Mouse (Mus musculus) frontal cortex, postnatal 14 days (tissue): ENCODE data around the gene Pitpnm2.

ENCODE experiments used
- DNase-seq, 2 experiments: peaks; one replicate each; pipeline ENCODE4 v3.0.0; 2022; ENCODE audit warnings: low spot score in 2 of 2

The Pitpnm2 gene

DNA sequence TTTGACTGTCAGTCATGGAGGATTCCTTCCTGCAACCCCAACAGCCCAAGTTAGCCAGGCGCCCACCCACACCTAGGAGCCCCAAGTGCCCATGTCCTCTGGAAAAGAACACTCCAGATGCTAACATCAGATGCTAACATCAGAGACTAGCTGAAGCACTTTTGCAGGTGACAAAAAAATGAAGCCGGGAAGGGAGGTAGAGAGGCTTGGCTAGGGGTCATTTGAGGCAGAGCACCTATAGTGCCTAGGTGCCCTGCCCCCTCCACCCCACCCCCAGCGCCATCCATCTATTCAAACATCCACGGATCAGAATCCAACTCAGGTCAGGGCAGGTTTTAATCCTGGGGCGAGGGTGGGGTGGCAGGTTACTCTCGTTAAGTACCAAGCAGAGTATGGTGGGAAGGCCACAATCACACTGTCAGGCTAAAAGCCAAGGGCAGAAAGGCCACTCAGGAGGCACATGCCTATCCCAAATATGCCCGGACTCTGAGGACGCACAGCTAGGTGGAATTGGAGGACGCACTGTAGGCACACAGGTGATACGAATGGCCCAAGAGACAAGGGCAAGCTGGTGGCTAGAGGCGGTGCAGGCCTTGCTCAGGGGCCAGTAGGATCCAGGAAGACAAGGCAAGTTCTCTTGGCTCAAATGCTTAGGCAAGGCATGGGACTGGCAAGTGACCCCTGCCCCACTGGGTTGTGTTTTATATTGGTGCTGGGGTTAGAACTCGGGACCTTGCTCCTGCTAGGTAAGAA is 155.5 kb downstream of the Pitpnm2 start:
- DNase-seq, result no peak

DNA sequence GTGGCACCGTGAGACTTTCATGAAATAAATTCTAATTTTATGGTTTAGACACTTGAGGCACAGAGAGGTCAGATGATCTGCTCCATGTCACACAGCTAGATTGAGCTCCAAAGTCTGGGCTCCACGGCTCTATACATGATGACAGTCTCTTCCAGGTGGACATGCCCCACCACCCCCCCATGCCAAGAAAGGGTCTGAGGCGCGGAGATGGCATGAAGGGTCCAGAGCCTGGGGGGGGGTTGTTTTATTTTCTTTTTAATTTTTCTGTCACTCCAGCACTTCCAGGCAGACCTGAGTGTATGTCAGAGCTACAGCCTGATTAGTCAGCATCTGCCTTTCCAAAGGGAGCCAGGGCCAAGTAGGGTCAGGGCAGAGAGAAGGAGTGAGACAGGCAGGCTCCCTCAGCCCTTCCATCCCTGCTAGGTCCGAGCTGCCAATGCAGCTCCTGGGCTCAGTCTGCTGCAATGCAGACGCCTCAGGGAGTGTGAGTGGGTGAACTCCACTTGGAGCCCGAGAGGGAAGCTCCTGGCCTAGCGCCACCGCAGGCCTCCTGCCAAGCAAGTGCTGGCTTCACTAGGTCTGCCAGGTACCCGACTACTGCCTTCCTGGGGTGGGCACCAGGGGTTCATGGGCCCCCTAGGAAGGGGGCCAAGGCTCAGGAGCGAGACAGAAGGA is 156.3 kb downstream of the Pitpnm2 start:
- peak; percentile 68 to 73 for DNase-seq

DNA sequence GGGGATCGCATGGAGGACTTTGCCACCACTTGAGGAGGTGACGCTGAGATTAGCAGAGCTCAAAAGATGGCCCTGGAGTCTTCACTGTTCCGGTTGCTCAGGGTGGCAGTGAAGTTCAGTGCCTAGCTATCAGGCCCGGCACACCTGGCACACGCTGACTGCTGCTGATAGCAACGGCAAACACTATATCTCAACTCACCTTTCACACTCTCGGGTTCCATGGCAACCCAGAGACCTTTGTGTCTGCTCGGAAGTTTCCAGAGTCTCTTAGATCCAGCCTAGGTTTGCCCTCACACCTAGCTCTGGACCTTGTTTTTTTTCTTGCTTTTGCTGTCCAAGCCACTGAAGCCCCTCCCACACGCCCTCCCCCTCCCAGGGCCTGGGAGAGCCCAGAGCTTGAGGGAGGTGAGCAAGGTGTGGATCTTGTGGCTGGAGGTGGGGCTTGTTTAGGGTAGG is 157.6 kb downstream of the Pitpnm2 start:
- DNase-seq, result no peak

DNA sequence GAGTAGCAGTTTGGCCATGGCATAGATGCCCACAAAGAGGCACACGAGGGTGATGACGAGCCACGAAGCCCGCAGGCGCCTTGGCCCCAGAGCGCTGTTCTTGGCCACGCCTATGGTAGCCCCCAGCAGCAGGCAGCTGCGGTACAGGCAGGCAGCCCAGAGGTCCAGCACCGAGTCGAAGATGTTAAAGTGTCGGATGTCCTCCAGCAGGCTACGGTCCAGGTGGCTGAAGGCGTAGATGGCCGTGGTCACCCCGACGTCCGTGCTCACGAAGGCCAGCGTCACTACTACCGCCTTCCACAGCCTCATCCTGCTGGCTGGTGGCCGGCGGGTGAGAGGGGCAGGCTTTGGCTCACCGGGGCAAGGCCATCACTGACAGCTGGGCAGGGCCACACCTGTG is 159.7 kb downstream of the Pitpnm2 start:
- no peak for DNase-seq

DNA sequence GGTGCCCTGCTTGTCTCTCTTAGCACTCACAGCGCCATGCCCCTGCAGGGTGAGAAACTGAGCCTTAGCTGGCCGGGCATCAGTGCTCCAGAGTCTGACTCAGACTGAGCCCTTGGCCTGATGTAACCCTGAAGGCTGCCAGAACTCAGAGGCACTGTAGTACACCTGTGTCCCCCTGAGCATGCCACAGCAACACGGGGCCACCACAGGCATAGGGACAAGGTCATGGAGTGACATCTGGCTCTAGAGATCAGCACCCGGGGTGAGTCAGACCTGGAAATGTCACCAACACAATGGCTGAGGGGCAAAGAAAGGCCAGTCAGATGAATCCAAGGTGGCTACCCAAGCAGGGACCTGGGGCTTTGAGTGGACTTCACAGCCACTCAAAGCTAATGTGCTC is 162.7 kb downstream of the Pitpnm2 start:
- DNase-seq, result no peak

DNA sequence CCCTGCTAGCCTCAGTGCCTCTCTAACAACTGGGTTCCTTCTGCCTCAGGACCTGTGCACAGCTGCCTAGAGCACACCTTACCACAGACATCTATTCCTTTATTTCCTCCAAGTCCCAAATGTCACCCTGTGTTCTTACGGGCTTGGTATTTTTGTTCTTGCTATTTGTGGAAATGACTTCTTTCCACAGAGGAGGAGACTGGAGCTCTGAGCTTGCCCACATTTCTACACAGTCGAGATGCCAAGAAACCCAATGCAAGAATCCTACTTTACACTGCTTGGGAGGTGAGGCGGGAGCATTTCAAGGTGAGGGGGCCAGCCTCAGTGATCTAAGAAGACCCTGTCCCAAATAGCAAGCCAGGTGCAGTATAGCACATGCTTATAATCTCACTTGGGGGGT is 164.0 kb downstream of the Pitpnm2 start:
- DNase-seq, result no peak

DNA sequence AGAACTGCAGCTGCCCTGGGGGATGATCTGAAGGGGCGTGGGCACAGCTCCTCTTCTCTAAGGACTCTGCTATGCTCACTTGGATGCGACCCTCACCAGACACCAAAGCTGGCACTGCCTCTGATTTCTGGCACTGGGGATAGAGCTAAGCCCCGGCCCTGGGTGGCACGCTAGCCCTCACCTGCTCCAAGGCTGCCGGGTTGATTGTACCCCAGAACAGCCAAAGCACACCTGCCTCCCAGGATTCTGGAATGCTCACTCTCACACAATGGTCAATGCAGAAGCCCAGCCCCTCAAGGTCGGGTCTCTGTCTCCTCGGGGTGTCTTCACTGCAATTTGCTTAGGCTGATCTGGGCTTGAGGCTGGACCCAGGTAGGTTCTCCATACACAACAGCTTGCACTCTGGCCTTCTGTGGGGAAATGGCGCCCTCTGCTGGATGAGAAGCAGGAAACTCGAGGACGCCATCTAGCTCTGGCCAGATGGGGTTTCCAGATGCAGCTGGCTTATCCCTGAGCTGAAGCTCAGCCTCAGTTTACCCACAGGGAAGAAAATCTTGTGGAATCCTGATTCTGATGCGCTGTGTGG is 164.9 kb downstream of the Pitpnm2 start:
- DNase-seq, result peak; percentile 66 to 77

DNA sequence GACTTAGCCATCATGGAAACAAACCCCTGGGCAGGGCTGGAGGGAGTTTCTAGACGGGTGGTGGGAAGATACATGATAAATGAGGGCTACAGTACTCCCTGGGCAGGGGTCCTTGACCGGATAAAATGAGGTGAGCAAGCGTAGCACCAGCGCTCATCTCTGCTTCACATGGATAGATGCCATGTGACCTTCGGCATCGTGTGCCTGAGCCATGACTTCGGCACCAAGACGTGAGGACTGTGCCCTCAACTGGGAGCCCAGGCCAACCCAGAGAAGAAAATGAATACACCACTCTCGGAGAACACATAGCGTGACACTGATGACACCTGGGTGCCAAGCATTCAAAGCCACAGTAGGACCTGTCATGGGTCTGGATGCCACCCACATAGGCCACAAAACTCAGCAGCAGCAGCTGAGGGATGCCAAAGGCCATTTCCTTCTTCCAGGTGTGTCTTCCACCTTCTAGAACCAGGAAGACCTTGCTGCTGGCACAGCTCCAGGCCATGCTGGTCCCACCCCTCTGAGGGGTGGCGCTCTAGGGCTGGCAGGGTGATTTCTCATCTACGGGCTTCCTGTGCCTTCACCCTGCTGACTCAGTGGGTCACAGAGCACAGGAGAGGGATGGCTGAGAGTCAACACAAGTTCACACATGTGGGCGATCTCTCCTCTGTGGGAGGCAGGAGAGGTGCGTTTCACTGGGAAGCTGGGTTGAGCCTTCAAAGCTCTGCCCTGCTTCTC is 165.5 kb downstream of the Pitpnm2 start:
- no peak for DNase-seq

DNA sequence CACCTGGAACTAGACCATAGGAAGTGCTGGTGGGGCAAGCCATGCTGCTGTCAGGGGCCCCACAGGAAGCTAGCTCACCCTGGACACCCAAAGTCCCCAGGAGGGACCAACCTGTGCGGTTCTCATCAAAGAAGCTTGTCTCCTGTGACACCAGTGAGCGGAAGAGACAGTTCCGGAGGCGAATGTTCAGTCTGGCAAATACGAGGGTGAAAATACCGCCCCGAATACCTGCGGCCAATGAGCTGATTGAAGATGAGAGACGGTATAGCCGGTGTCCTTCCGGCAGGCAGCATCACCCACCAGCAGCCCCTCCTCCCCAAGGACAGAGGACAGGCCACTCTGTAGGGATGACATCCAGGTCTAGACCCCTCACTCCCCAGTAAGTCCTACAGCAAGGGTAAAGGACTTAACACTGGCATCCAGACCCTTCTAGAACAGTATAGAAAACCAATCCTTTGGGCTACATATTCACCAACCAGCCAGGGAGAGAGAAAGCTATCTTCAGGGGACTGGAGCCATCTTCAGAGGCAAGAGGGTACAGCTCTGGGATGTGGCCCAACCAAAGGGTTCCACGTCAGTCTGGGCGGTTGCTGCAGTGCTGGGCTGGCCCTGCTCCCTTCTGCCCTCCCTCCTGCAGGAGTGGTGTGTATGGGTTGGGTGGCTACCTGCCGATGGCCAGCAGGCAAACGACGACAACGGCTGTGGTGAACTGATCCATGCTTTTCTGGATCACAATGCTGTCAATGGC is 166.4 kb downstream of the Pitpnm2 start:
- DNase-seq, result no peak

DNA sequence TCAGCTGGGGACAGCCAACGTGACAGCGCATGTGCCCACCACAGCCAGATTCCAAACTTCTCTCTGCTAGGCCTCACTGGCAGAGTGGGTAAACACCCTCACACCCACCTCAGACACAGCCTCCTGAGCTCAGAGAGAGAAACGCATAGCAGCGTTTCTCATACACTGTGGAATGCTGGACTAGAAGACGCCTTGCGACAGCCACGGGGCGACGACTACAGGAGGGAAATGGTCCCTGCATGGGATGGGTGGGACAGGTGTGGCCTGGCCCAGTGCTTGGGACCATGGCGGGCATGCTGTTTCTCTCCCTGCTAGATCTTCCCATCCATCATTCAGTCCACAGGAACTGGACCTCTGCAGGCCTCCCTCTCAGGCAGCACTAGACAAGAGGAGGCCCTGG is 167.1 kb downstream of the Pitpnm2 start:
- no peak for DNase-seq

DNA sequence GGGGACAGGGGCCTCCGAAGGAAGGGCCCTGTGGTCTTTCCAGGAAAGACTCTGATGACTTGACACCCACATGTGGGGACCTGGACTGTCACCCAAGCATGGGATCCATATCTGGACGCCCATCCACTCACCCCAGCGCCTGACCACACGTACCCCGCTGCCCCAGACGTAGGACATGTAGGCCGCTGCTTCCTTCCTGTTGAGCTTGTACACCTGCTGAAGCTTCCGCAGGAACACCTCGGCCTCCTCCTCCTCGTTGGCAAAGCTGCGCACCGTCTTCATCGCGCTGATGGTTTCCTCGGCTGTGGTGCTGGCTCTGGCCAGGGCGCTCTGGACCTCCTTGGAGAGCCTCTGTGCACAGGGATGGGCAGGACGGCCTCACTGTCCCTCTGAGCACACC is 169.7 kb downstream of the Pitpnm2 start:
- DNase-seq, result no peak

DNA sequence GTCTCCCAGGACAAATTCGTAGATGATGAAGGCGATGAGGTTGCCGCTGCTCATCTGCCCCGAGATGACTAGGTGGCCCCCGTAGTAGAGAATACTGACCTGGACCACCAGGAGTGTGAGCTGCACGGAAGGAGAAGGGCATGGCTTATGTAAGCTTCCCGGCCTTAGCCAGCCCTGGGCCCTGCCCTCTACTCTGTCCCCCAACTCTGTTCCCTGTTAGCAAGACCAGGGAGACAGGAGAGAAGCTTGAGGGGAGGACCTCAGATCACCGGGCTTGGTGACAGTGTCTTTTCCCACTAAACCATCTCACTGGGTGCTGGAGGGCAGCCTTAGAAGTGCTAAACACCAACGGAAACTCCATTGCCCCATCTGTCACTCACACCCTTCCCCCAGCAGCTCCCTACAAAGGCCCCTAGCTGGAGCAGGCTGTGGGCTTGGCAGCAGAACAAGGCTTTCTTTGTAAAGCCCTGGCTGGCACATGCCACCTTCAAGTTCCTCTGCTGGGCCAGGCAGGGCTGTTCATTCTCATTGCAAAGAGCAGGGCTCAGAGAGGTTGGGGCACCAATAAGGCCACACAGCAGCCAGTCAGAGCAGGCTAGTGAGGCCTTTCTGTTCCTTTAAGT is 170.7 kb downstream of the Pitpnm2 start:
- DNase-seq, result peak; percentile 41 to 77

DNA sequence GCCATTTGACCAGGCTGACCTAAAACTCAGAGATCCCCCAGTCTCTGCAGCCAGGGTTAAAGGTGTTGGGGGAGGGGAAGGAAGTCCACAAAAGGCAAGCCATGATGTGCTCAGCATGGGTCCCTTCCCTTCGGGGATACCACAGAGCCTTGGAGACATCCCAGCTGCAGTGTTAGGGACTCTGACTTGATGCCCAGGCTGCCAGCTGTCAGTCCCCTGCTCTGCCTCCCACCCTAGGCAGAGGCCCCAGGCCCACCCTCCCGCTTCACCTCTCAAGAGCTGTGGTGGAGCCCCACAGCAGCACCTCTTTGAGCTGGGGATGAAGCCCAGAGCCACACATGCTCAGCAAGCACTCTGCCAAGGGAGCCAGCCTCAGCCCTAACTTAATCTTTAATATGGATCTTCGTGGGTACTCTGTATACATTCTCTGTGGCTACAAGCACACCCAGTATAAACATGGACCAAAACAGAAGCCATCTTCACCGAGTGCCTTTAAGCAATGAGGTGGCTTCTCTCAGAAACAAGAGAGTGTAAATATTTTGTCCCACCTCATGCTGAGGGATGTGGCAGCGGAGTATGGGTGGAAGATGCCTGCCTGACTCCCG is 171.6 kb downstream of the Pitpnm2 start:
- no peak for DNase-seq

DNA sequence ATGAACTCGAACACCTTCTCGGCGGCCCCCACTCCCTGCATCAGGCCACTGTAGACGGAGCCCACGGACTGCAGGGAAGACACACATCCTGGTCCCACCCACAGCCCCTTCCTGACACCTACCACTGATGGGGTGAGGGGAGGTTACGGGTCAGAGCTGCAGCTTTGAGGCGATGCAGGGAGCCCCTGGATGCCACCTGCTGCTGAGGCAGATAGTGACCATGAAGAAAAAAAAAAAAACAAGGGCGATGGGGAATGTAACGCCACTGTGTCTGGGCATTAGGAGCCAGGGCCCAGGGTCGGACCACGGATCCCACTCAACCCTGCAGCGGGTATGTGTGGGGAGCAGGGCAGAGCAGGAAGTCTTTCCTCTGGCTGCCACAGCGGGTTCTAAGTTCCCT is 172.3 kb downstream of the Pitpnm2 start:
- DNase-seq, result no peak

DNA sequence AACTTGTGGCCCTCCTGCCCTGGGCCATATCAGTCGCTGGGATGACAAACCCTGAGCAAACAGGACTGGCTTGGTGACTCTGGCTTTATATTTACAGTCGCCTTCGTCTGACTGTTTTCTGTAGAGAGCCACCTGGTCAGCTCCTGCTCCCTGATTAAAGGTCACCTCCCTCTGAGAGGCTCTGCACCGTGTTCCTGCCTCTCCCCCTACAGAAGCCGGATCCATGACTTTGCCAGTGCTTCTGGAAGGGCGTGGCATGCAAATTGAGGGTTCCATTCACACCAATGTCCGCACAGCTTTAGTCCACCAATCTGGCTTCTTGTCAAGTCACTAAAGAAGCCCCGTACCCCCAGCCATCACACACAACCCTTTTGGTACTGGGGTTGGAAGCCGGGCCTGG is 173.0 kb downstream of the Pitpnm2 start:
- no peak for DNase-seq

DNA sequence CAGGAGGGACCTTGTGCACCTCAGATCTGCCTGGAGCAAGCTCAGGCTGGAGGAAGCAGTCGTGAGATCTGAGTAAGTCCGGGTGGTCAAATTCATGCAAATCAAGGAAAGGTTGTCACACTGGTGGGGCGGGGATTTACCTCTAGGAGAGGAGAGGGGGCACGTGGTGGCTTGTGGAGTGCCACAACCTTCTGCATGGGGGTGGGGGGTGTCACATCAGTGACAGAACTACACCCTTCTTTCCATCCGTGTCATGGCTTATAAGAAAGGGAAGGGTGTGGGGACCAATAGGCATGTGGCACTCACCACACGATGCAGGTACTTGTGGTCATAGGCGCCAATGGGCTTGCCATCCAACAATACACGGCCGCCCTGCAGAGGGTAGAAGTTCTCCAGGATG is 173.8 kb downstream of the Pitpnm2 start:
- DNase-seq, result no peak

DNA sequence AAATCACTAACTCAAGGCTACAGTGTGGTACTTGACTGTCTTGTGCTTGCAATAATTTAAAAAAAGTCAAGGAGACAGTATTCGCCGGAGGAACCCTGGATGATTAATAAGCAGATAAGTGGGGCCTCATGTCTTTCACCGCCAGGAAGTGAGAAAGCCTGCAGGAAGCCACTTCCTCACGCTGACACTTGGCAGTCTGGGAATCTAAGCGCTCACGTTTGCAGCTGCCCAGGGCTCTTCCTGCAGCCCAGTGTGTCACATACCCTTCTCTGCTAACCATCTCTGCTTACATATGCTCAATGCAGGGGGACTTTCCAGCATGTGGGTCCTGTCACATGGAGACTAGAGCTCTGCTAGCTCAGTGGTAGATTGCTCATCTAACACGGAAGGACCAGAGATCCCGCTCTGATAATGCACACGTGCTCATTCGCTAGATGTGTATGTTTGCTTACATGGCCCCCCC is 174.7 kb downstream of the Pitpnm2 start:
- DNase-seq, result no peak

DNA sequence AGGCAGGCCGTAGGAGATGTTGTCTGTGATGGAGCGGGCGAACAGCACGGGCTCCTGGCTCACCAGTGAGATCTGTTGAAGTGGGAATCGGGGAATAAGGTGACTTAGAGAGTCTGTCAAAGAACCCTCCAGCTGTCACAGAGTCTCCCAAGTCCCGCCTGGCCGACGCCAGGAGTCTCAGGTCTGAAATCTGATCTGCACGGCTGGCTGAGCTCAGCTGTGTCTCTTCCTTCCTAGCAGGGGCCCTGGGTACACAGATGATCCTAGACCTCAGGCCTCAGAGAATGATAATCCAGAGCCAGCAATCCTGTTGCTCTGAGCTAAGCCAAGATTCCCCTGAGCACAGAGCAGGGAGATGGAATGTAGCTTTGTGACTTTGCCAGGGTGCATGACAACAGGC is 175.9 kb downstream of the Pitpnm2 start:
- no peak for DNase-seq

DNA sequence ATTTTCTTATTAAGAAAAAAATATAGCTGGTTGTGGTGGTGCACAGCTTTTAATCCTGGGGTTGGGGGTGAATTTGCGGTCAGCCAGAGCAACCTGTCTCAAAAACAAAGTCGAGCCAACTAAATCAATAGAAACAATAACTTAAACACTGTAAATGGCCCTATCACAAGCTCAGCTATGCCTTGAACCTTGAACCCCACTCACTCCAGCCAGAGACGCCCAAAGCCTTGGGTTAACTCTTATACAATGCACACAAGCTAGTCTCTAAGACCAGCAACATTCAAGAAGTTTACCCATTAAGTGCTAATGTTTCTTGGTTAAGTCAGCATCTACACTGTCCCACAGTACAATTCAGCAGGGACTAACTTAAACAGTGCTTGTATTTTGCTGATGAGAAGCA is 179.9 kb downstream of the Pitpnm2 start:
- no peak for DNase-seq
